Mouse (Mus musculus): ENCODE results near the gene Sstr5.

- TF ChIP-seq CTCF (IDR thresholded peaks at IDR 0.05; ENCODE audit: low read depth, low read length) (no peak), POLR2A (IDR thresholded peaks at IDR 0.05; ENCODE audit: extremely low read depth, insufficient read depth, low read length) (no peak)
These were observed 43.6 kb upstream of the Sstr5 start for GRCm38 (mm10) chr17:25540731-25541130.

Data from liver, adult 2 months (tissue).